Mouse (Mus musculus) brain, embryonic 14.5 days (tissue): ENCODE data around the gene Fam19a3.

ENCODE experiments used
- CTCF ChIP-seq: fragments of 200-500 bp; IDR thresholded peaks from 2 replicates; pipeline ENCODE4 v1.5.1; 2012; ENCODE audit warnings: inconsistent platforms, mild to moderate bottlenecking, moderate library complexity, borderline replicate concordance; ENCODE audit not compliant: insufficient read depth, insufficient read length; ENCODE audit errors: extremely low read depth
- POLR2A ChIP-seq: fragments of 200-500 bp; IDR thresholded peaks from 2 replicates; pipeline ENCODE4 v1.6.1; 2012; ENCODE audit warnings: mild to moderate bottlenecking, inconsistent platforms, borderline replicate concordance; ENCODE audit not compliant: poor library complexity, insufficient read depth, insufficient read length, severe bottlenecking; ENCODE audit errors: extremely low read depth

DNA sequence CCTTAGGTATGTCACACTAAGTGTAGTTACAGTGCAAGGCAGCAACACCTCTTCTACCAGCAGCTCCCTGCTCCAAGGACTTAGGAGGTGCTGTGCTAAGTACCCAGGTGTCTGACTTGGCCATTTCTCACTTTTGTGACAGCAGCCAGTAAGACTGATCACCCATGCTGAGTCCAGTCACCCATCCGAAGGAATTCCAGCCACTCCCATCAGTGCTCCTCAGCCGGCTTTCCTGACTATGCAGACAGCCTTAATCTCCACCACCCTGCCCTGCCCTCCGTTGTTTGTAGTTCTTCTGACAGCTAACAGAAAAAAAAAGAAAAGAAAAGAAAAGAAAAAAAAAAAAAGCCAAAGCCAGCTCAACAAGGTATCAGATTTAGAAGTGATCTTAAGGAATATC lies 30.1 kb upstream of the Fam19a3 start:
- TF ChIP-seq CTCF (no peak), POLR2A (no peak)
